Mouse (Mus musculus): Measurements from ENCODE around the gene Defa25.
"Not testable (repeated sequence)": the region's sequence is repeated elsewhere in the genome, so short reads cannot be mapped to it uniquely, and the experiment has no call there.

The Defa25 gene

DNA sequence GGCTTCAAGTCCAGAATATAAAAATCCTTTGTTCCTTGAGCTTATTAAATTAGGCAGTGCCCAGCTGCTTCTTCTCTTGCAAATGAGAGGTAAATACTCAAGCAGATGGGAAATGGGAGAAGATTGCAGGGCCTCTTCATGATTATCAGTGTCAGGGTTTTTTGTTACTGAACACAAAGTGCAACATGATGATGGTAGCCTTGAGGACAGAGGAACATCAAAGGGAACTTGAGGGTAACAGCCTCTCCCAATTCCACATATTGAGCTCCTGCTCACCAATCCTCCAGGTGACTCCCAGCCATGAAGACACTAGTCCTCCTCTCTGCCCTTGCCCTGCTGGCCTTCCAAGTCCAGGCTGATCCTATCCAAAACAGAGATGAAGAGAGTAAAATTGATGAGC, at the start of gene Defa25:
Gene Defa25, plus strand, starts transcription at position 301 of the 400 bp plus-strand sequence.
- not testable (repeated sequence) for DNase-seq (ENCODE audit: low read depth, low spot score)

- DNase-seq (ENCODE audit: low read depth, low spot score) = not testable (repeated sequence)
Observed at GRCm38 (mm10) chr8:21054747-21055146, 29.5 kb upstream of the Defa25 start, which contains the start of gene Defa23. TSS of gene Defa23 (plus strand) at chr8:21055047.

DNA sequence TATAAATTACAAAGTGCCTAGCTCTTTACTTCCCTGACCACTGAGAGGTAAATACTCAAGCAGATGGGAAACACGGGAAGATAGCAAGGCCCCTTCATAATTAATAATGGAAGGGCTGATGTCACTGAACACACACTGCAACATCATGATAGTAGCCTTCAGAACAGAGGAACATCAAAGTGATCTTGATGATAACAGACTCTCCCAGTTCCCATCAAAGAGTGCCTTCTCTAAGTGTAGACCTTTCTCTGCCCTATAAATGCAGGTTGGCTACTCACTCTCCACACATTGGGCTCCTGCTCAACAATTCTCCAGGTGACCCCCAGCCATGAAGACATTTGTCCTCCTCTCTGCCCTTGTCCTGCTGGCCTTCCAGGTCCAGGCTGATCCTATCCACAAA, 19.5 kb upstream of the Defa25 start, which contains the start of gene Defa35:
Gene Defa35, plus strand, starts transcription at position 301 of the 400 bp plus-strand sequence.
- not testable (repeated sequence) for DNase-seq (ENCODE audit: low read depth, low spot score)

GRCm38 (mm10) chr8:21093106-21093505, 8.9 kb downstream of the Defa25 start:
- no peak for DNase-seq (ENCODE audit: low read depth, low spot score)

DNA sequence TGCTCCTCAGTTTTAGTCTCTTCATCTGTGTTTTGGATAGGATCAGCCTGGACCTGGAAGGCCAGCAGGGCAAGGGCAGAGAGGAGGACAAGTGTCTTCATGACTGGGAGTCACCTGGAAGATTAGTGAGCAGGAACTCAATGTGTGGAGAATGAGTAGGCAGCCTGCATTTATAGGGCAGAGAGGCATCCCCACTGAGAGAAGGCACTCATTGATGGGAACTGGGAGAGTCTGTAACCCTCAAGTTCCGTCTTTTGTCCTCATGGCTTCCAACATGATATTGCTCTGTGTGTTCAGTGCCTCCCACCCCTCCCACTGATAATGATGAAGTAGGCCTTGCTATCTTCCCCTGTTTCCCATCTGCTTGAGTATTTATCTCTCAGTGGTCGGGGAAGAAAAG, 11.7 kb downstream of the Defa25 start, which contains the start of gene Gm14851:
Gene Gm14851, minus strand, starts transcription at position 101 of the 400 bp plus-strand sequence.
- not testable (repeated sequence) for DNase-seq (ENCODE audit: low read depth, low spot score)

DNA sequence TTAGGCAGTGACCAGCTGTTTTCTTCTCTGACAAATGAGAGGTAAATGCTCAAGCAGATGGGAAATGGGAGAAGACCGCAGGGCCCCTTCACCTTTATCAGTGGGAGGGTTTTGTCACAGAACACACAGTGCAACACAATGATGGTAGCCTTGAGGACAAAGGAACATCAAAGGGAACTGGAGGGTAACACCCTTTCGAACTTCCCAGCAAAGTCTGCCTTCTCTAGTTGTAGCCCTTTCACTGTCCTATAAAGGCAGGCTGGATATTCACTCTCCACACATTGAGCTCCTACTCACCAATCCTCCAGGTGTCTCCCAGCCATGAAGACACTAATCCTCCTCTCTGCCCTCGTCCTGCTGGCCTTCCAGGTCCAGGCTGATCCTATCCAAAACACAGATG, 50.1 kb downstream of the Defa25 start, which contains the start of gene Defa30:
Gene Defa30, plus strand, starts transcription at position 301 of the 400 bp plus-strand sequence.
- not testable (repeated sequence) for DNase-seq (ENCODE audit: low read depth, low spot score)

Measured in telencephalon, adult 2 months (tissue).